Mouse (Mus musculus) embryonic facial prominence, embryonic 14.5 days (tissue): ENCODE measurements around the gene Cdca5. TPM values are rescaled to one million over a fixed set of nuclear protein-coding genes. Genes with fewer than 3 reads are reported as not detected.

ENCODE experiments used
- ATAC-seq: fragments of 200-750 bp; cut with Nextera tagmentation; 2 replicates; pipeline ENCODE4 v1.8.0; 2017; ENCODE audit warnings: low read depth, moderate number of reproducible peaks, moderate TSS enrichment
- DNase-seq: peaks from one replicate; pipeline ENCODE4 v3.0.0-alpha.2; 2015; ENCODE audit warnings: low spot score
- H3K27ac ChIP-seq: fragments of 300-500 bp; sonication (generic); replicated peaks from 2 replicates; pipeline ENCODE4 v1.5.1; 2014; ENCODE audit warnings: low read depth, mild to moderate bottlenecking, low read length, moderate library complexity
- H3K27me3 ChIP-seq: fragments of 300-500 bp; sonication (generic); replicated peaks from 2 replicates; pipeline ENCODE4 v1.6.1; 2014; ENCODE audit warnings: low read length; ENCODE audit not compliant: control insufficient read depth, insufficient read depth
- H3K36me3 ChIP-seq: fragments of 300-500 bp; sonication (generic); 2 replicates; pipeline ENCODE4 v1.6.1; 2014; ENCODE audit warnings: low read length, mixed read lengths; ENCODE audit not compliant: control insufficient read depth, insufficient read depth
- H3K4me1 ChIP-seq: fragments of 300-500 bp; sonication (generic); 2 replicates; pipeline ENCODE4 v1.6.1; 2014; ENCODE audit warnings: antibody characterized with exemption, low read length; ENCODE audit not compliant: control insufficient read depth, insufficient read depth
- H3K4me2 ChIP-seq: fragments of 300-500 bp; sonication (generic); 2 replicates; pipeline ENCODE4 v1.6.1; 2014; ENCODE audit warnings: low read depth, mild to moderate bottlenecking, low read length, moderate library complexity, mixed read lengths
- H3K4me3 ChIP-seq: fragments of 300-500 bp; sonication (generic); 2 replicates; pipeline ENCODE4 v1.5.1; 2014; ENCODE audit warnings: low read depth, mild to moderate bottlenecking, low read length
- H3K9ac ChIP-seq: fragments of 300-500 bp; sonication (generic); 2 replicates; pipeline ENCODE4 v1.6.1; 2014; ENCODE audit warnings: low read depth, mild to moderate bottlenecking, low read length, moderate library complexity, mixed read lengths
- H3K9me3 ChIP-seq: fragments of 300-500 bp; sonication (generic); 2 replicates; pipeline ENCODE4 v1.6.1; 2016; ENCODE audit warnings: low read length; ENCODE audit not compliant: control insufficient read depth
- WGBS: fragments of 180-500 bp; shearing (Covaris S2); extraction: QIAGEN DNeasy Blood & Tissue Kit; methylation state at CpG from one replicate; pipeline ENCODE4 v1.1.7; 2014; 5-methylcytosine and 5-hydroxymethylcytosine counted together
- microRNA-seq: library from miRNA; unstranded; fragments of <30 nt; microRNA quantifications from one replicate; pipeline ENCODE4, GENCODE M21; 2016; ENCODE audit warnings: borderline number of aligned reads
- polyA plus RNA-seq: library from polyadenylated mRNA; unstranded; fragments of >200 nt; fragmentation: Nextera tagmentation; extraction: Ambion mirVana; gene quantifications from 2 replicates; pipeline ENCODE4 v1.2.1, GENCODE M21; 2014

The Cdca5 gene
- polyA plus RNA-seq, 1 experiment from 2014 or later: 24.6 TPM

DNA sequence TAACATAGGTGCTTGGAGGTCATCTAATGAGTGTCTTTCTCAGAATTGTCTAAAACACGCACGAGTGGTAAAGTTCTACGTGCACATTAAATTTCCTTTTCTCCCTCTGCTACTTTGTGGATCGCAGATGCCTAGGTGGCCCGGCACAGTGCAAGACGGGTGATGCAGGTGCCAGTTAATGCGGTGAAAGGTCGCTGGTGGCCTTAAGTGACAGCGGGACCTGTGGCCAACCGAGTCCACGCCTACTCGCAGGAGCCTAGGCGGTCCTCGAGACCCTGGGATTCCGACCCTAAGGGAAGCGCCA is 55.5 kb downstream of the Cdca5 start:
- WGBS: 3% methylated on average over 15 of the region's 16 CpGs
- Histone ChIP-seq H3K36me3 (peaks cover 25% of the 10 kb centered on the region; the same call in 1 of the 2 replicates), H3K4me3 (peak overlapping the region; percentile 55), H3K4me2 (peak overlapping the region; percentile 59), H3K27me3 (no peaks in the 10 kb centered on the region), H3K27ac (peak overlapping the region; percentile 94), H3K4me1 (peaks cover 13% of the 10 kb centered on the region; the same call in 1 of the 2 replicates), H3K9ac (peak overlapping the region; percentile 78), H3K9me3 (no peaks in the 10 kb centered on the region)
- DNase-seq (no peak), ATAC-seq (no peak)

DNA sequence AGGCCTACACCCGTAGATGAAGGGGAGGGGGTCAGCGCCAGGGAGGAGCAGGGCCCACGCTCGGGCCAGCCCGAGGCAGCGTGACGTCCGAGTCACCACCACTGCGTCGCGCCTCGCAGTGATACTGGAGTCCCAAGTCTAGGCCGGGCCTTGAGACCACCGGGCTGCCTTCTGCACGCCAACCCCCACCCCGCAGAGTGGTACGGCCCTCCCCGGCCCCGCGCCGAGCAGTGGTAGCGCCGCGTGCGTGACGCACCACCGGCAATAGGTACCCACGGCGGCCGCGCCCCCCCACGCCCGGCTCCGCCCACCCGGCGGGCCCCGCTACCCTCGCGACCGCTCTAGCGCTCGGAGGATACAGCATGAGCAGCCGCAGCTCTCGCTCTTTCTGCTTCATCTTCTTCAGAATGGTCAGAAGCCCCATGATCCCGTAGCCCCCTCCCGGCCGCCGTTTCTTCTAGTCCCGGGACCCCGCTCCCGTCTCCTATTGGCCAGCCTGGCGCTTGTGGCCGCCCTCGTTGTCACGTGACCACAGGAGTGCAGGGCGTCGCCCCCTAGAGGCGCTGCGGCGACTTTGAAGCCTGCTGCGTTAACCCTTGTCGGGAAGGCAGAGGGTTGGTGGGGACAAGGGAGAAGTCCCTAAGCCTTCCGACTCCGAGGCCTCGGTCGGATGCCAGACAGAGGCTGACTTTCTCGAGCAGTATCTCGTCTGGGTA is 56.1 kb downstream of the Cdca5 start, which contains the start of gene Batf2:
Batf2 (plus strand) TSS at position 306 of the 716 bp plus-strand sequence.
- DNase-seq (peak; percentile 99), ATAC-seq (peak; percentile 93)
- Histone ChIP-seq H3K4me2 (peak within 1 kb of the TSS; percentile 59), H3K4me3 (peak within 1 kb of the TSS; percentile 55), H3K36me3 (peaks cover 20% of the 10 kb centered on the region; the same call in 1 of the 2 replicates), H3K9ac (peak within 1 kb of the TSS; percentile 78), H3K27ac (peak within 1 kb of the TSS; percentile 94), H3K9me3 (no peaks in the 10 kb centered on the region), H3K27me3 (no peaks in the 10 kb centered on the region), H3K4me1 (peaks cover 13% of the 10 kb centered on the region; the same call in 1 of the 2 replicates)
- under 1% methylated on average over 25 of the region's 68 CpGs for WGBS

DNA sequence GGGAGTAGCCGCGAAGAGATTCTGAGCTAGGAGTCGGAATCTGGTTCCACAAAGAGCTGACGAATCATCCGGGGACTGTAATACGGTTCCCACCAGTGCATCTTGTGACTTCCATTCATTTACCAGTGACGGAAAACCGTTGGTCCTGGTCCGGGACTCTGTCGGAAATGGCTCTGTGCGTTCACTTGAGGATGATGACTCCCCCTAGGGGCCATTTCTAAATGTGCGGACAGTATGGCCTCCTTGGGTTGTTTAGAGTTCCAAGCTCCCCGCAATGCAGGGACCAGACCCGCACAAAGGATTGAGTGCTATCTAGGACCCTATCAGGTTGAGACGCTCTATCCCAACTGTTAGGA is 56.6 kb downstream of the Cdca5 start, which contains the start of gene Arl2:
Arl2 (minus strand) TSS at position 155 of the 356 bp plus-strand sequence.
- ATAC-seq: peak; percentile 76

More for the DNA sequence above, 56.6 kb downstream of the Cdca5 start, which contains the start of gene Arl2:
- H3K9me3 ChIP-seq: no peaks in the 10 kb centered on the region
- under 1% methylated on average over 15 of the region's 15 CpGs for WGBS
- peak within 1 kb of the TSS; percentile 94 for H3K27ac ChIP-seq
- H3K4me3 ChIP-seq: peak within 1 kb of the TSS; percentile 55
- no peaks in the 10 kb centered on the region for H3K27me3 ChIP-seq
- H3K4me1 ChIP-seq: peaks cover 13% of the 10 kb centered on the region; the same call in 1 of the 2 replicates
- peak within 1 kb of the TSS; percentile 59 for H3K4me2 ChIP-seq
- peak within 1 kb of the TSS; percentile 78 for H3K9ac ChIP-seq
- DNase-seq: peak; percentile 95
- H3K36me3 ChIP-seq: peaks cover 14% of the 10 kb centered on the region; the same call in 1 of the 2 replicates

Small RNA genes within 50 kb of the gene (microRNA-seq; reads per million reads assigned to microRNA genes)
- gene Mir6988: 1.5 reads per million

Other genes with a start within 250 kb of the Cdca5 start
- gene Frmd8, start 209.7 kb upstream of the Cdca5 start, polyA plus RNA-seq: 20.6 and 25.8 TPM in 2 replicates
- gene Slc25a45, start 207.2 kb upstream of the Cdca5 start, polyA plus RNA-seq: 2.8 and 3.0 TPM in 2 replicates
- 1.4 and 2.0 TPM in 2 replicates for gene Tigd3, start 190.8 kb upstream of the Cdca5 start, polyA plus RNA-seq
- gene Dpf2, start 172.0 kb upstream of the Cdca5 start, polyA plus RNA-seq: 124 and 143 TPM in 2 replicates
- 14.0 and 16.2 TPM in 2 replicates for gene Cdc42ep2, start 160.2 kb upstream of the Cdca5 start, polyA plus RNA-seq
- 59.1 and 65.2 TPM in 2 replicates for gene Pola2, start 120.8 kb upstream of the Cdca5 start, polyA plus RNA-seq
- not detected in 2 replicates for gene Slc22a20, start 98.8 kb upstream of the Cdca5 start, polyA plus RNA-seq
- gene Capn1, start 69.1 kb upstream of the Cdca5 start, polyA plus RNA-seq: 16.8 and 19.0 TPM in 2 replicates
- 32.1 and 34.9 TPM in 2 replicates for gene Syvn1, start 38.4 kb upstream of the Cdca5 start, polyA plus RNA-seq
- gene Mrpl49, start 27.2 kb upstream of the Cdca5 start, polyA plus RNA-seq: 67.5 and 69.8 TPM in 2 replicates
- gene Fau, start 27.1 kb upstream of the Cdca5 start, polyA plus RNA-seq: 870 and 937 TPM in 2 replicates
- gene Znhit2, start 23.8 kb upstream of the Cdca5 start, polyA plus RNA-seq: 33.1 and 33.6 TPM in 2 replicates
- 19.5 and 21.7 TPM in 2 replicates for gene Tm7sf2, start 16.6 kb upstream of the Cdca5 start, polyA plus RNA-seq
- gene Vps51, start 7.8 kb upstream of the Cdca5 start, polyA plus RNA-seq: 52.0 and 66.5 TPM in 2 replicates
- gene Tmem262, start 5.0 kb upstream of the Cdca5 start, polyA plus RNA-seq: not detected in 2 replicates
- gene Gm28374, start 2.7 kb upstream of the Cdca5 start, polyA plus RNA-seq: 0.28 and 0.67 TPM in 2 replicates
- 66.2 and 81.8 TPM in 2 replicates for gene Zfpl1, start within 50 bp of the Cdca5 start, polyA plus RNA-seq
- not detected in 2 replicates for gene AC131692.1, start 9.4 kb downstream of the Cdca5 start, polyA plus RNA-seq
- gene Naaladl1, start 20.8 kb downstream of the Cdca5 start, polyA plus RNA-seq: 0.29 and 0.51 TPM in 2 replicates
- gene Sac3d1, start 33.7 kb downstream of the Cdca5 start, polyA plus RNA-seq: 46.3 and 46.6 TPM in 2 replicates
- 26.7 and 27.5 TPM in 2 replicates for gene Snx15, start 43.3 kb downstream of the Cdca5 start, polyA plus RNA-seq
- 0.28 and 0.33 TPM in 2 replicates for gene Batf2, start 56.0 kb downstream of the Cdca5 start, polyA plus RNA-seq
- gene Arl2, start 56.6 kb downstream of the Cdca5 start, polyA plus RNA-seq: 73.4 and 80.6 TPM in 2 replicates
- not detected in 2 replicates for gene Majin, start 99.4 kb downstream of the Cdca5 start, polyA plus RNA-seq
- gene Gpha2, start 141.4 kb downstream of the Cdca5 start, polyA plus RNA-seq: 3.3 and 4.1 TPM in 2 replicates
- gene Ppp2r5b, start 150.9 kb downstream of the Cdca5 start, polyA plus RNA-seq: 35.1 and 36.5 TPM in 2 replicates
- gene Atg2a, start 156.7 kb downstream of the Cdca5 start, polyA plus RNA-seq: 10.6 and 11.1 TPM in 2 replicates
- 68.4 and 68.6 TPM in 2 replicates for gene Ehd1, start 191.7 kb downstream of the Cdca5 start, polyA plus RNA-seq
- gene Cdc42bpg, start 221.5 kb downstream of the Cdca5 start, polyA plus RNA-seq: 1.5 and 1.6 TPM in 2 replicates
- gene Men1, start 250.0 kb downstream of the Cdca5 start, polyA plus RNA-seq: 54.2 and 61.5 TPM in 2 replicates